Mouse (Mus musculus) layer of hippocampus, postnatal 25 days (tissue): ENCODE data around the gene Hirip3. TPM values are rescaled to one million over a fixed set of nuclear protein-coding genes. Genes with fewer than 3 reads are reported as not detected.

ENCODE experiments used
- DNase-seq, 2 experiments: peaks; one replicate each; pipeline ENCODE4 v3.0.0; 2022; ENCODE audit warnings: mixed read lengths in 2 of 2, low spot score in 1 of 2; ENCODE audit errors: extremely low spot score in 1 of 2
- total RNA-seq, 2 experiments: library from RNA; stranded (reverse); gene quantifications; 2 replicates each; pipeline ENCODE4 v1.2.3; 2021

The Hirip3 gene
- total RNA-seq, 2 experiments from 2014 or later: 19.5 to 31.1 TPM

DNA sequence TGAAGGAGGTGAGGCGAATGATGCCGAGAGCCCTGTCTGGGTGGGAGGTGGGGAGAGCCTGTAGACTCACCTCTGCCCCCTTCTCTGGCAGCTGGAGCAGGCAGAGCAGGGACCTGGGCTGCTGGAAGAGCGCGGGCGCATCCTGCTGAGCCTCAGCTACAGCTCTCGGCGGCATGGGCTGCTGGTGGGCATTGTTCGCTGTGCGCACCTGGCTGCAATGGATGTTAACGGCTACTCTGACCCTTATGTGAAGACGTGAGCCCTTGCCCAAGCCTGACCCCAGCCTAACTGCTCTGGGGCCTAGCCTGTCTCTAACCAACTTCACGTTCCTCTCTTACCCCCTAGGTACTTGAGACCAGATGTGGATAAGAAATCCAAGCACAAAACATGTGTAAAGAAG lies 10.6 kb upstream of the Hirip3 start:
- no peak for DNase-seq

- DNase-seq: no peak
These were observed 8.3 kb upstream of the Hirip3 start for GRCm38 (mm10) chr7:126853454-126853853.

DNA sequence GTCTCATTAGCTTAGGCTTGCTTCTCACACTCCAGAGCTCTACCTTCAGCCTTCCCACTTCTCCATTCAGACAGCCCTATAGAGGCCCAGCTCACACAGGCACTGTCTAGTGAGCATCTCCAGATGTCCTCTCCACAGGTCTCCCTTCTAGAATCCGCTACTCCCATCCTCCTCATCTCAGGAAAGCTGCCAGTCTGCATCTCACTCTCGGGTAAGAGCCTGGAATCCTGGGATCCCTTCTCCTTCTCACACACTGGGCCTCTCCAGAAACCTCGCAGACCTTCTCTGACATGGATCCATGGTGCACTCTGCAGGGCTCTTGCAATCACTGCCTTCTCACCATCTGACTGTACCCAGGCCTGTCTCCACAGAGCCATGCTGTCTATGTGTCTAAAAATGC lies 6.1 kb upstream of the Hirip3 start:
- DNase-seq: no peak

DNA sequence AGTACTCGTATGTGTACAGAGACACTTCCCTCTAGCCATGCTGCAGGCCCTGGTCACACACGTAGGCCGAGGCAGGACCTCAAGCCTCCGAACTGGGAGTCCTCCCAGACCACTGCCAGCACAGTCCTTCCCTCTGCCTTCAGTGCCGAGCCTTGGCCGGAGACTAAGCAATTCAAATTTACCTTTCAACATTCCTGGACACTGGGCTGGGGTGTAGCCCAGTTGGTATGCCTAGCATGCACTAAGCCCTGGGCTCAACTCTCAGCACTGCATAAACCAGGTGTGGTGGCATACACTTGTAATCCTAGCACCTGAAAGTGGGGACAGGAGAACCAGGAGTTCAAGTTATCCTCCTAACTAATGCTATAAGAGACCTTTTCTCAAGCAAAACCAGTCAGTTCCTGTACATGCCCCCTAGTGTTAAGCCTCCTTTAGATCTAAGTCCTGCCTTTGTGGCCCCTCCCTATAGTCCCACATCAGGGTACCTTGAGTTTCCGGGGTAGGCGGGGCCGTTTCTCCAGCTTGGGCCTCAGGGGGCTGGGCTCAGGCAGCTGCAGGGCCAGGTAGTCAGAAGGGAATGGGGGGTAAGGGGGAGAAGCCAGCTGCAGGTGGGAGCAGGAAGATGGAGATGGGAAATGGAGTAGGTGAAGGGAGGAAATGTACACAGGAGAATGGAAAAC lies 4.9 kb upstream of the Hirip3 start:
- no peak for DNase-seq

DNA sequence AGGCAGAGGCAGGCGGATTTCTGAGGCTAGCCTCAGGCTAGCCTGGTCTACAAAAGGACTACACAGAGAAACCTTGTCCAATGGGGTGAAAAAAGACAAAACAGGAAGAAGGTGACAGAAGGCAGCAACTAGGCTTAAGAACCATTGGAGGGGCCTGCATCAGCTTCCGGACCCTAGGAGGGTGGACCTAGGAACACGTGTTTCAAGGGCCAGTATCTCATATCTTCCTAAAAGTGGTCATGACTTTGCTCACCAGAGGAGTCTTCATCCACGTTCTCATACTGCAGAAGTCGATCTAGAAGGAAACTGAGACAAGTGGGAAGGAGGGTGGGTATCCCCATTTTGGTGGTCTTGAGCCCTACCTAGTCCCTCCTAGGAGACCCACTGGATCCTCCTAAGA lies 785 bp upstream of the Hirip3 start:
- no peak for DNase-seq

- peak; percentile 94 for DNase-seq
These were observed 494 bp downstream of the Hirip3 start, which contains the start of gene Ino80e for GRCm38 (mm10) chr7:126862147-126862784. TSS of gene Ino80e (minus strand) at chr7:126862377.

GRCm38 (mm10) chr7:126863791-126864190 lies 2.0 kb downstream of the Hirip3 start:
- no peak for DNase-seq

- DNase-seq: no peak
These were observed 5.8 kb downstream of the Hirip3 start for GRCm38 (mm10) chr7:126867534-126867933.

GRCm38 (mm10) chr7:126868003-126868402 lies 6.2 kb downstream of the Hirip3 start:
- DNase-seq: no peak

DNA sequence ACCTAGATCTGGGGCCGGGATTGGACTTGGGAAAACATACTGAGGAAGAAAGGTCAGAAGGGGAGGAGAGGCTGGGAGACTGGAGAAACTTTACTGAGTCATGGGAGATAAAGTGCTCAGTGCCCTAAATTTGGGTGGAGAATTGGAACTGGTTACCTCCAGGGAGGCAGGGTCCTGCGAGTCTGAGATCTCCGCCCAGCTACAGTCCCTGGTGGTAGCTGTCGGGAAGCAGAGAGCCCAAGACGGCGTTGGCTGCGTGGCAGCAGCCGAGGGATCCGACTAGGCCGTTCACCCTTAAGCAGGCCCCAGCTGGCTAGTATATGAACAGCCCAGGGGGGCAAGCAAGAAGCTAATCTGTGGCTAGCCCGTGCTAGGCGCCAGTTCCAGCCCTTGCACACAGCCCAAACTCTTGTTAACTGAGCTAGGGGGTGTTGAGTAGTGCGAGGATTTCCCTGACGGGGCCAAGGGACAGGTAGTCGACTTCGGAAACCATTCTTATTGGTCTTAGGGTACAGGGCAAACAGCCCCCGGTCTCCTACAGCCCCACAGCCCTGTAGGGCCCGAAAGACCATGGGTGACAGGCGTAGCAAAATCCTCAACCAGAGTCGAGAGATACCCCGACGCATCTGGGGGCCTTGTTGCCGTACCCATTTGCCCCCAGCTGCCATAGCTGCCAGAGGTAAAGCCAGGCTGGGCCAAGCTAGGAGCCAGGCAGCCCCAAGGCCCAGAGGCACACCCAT lies 8.2 kb downstream of the Hirip3 start:
- DNase-seq: no peak

DNA sequence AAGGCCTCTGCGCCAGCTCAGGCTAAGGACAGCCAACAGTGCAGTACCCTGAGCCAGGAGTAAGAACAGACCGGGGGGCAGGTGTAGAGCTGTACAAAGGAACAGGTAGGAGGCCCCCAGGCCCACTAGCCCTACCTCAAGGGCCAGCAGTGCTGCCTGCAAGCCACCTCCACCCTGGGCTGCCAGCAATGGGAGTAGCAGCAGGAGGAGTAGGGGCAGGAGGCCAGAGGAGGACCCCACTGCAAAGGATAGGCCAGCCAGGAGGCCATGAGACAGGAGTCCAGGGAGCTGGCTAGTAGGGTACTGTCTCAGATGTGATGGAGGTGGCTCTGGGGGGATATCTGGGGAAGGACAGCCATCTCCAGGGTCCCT lies 8.7 kb downstream of the Hirip3 start:
- DNase-seq: no peak

GRCm38 (mm10) chr7:126877239-126877638 lies 15.5 kb downstream of the Hirip3 start:
- DNase-seq: no peak

DNA sequence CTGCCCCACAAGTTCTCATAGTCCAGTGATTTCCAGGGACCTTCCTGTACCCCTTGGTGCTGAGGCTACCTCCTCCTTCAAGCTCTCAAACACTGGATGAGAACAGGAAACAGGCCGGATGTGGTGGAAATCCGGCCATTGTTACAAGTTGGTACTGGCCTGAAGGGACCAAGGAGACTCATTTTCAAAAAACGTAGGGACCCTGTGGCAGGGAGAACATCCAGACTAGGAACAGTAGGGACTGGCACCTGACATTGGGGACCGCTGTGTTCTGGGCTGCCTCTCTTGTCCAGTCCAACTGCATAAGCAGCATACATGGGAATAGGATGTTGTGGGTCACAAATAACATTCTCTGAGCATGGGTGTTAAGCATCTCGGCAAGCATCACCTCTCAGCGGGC lies 19.3 kb downstream of the Hirip3 start:
- no peak for DNase-seq

DNA sequence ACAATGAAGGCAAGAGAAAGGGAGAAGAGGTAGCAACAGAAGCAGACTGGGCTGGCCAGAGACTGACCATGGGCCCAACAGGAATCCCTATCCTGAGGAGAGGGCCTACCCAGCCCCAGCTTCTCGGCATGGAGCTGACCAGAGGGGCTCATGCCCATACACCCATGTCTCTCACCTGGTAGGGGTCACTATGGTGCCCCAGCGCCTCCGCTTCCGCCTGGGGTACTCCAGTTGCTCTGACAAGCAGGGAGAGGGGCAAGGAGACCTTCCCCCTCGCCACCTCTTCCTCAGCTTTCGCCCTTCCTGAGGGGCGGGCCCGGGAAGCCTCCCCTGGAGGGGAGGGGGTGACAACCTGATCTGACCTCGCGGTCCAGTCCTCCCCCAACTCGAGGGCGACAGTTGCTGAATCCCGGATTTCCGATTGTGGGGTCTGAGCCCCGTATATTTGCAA lies 22.0 kb downstream of the Hirip3 start:
- DNase-seq: no peak

DNA sequence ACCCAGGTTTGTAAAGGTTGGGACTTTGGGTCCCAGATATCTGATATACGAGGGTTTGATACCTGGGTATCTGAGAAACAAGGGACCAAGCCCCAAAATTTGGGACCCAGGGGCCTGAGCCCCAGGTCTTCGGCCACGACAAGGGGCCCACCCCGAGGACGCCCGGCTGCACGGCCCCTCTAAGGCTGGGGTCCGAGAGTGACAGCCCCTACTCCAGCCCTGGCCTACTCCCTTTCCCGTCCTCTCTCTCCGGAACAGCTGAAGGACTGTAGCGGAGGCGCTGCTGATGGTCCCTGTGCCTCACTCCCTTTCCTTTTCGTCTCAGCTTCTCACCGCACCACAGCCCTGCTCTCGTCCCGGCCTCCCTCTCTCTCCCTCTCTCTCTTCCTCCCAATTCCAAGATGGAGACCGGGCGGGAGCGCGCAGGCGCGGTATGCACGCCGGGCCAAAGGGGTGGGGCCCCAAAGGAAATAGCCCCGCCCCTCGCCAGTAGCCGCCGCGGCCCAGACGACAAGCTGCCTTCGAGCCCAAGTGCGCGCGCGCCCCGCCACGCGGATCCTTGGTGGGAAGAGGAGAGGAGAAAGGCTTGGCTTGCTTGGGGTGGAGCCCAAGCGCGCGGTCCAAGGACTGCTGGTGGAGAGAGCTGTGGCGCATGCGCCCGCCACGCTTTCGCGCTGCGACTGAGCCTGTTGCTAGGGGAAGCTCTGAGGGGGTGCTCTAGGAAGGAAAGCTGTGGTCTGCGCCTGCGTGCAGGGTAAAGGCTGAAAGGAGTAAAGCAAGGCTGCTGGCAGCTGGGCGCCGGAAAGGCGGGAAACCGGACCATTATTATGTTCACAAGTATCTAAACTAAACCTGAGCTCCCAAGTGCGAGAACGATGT lies 22.8 kb downstream of the Hirip3 start, which contains the start of gene Taok2:
Gene Taok2, minus strand, starts transcription at position 418 of the 879 bp plus-strand sequence.
- DNase-seq: peak; percentile 94 to 98

DNA sequence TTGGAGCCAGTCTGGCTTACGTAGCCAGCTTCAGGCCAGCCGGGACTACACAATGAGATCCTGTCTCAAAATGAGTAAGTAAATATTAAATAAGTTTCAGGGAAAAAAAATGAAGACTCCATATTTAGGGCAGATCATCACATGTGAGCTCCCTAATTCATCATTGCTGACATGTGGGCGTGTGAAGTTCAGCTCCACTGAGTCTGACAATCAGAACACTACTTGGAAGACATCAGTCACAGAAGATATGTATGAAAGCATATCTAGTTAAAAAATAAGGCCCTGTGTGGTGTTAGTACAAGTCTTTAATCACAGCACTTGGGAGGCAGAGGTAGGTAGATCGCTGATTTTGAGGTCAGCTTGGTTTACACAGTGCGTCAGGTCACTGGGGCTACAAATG lies 25.5 kb downstream of the Hirip3 start:
- no peak for DNase-seq

- no peak for DNase-seq
These were observed 27.1 kb downstream of the Hirip3 start for GRCm38 (mm10) chr7:126888852-126889251.

DNA sequence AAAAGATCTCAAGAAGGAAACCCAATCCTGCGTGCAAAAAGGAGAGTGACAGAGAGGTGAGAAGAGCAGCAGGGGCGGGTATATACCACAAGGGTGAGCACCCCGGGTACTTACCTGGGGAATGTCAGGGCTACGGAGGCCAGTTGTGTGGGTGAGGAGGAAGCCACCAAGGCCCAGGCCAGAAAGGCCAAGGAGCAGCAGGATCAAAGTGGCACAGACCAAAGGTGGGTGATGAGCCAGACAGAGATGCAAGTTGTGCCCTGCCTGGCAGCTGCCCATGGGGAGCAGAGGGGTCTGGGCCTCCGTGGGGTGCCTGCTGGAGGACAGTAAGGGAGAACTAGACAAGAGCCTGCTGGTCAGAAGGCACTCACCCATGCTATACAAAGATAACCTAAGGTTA lies 35.1 kb downstream of the Hirip3 start:
- DNase-seq: no peak

DNA sequence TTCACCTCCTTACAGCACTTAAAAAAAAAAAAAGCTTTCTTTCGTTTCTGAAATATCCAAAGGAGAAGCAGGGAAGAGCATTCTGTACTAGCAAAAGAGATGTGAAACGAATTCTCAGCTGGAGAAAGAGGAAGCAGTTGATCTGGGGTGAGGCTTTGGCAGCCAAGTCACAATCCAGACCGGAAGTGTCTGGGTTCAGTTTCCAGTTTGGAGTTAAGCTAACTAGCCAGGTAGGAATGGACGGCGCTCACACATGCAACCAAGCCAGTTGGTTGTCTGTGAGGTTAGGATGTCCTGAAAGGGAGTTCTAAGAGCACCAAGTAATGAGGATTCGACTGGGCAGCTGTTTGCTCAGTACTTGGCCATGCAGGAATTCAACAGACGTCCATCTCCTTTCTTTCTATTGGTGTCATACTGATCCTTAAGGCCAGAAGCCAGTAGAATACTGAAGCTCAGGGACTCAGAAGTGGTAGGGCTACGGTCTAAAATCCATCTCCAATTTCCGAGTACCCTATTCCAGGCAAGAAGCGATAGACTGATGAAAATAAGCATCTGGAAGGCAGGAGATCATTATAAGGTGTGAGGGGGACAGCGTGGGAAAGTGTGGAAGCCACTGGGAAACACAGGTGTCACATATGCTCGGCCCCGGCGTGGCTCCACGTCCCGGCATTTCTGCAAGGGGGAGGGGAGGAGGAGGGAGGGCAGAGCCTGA lies 35.8 kb downstream of the Hirip3 start:
- no peak for DNase-seq
